Mouse (Mus musculus): ENCODE results near the gene Kirrel3. TPM values are rescaled to one million over a fixed set of nuclear protein-coding genes. Genes with fewer than 3 reads are reported as not detected.
A peak's percentile ranks its signal among the peaks of the same experiment; 100 is the strongest.

Gene Kirrel3
- polyA plus RNA-seq, 1 experiment from 2014 or later: 0.23 TPM

DNA sequence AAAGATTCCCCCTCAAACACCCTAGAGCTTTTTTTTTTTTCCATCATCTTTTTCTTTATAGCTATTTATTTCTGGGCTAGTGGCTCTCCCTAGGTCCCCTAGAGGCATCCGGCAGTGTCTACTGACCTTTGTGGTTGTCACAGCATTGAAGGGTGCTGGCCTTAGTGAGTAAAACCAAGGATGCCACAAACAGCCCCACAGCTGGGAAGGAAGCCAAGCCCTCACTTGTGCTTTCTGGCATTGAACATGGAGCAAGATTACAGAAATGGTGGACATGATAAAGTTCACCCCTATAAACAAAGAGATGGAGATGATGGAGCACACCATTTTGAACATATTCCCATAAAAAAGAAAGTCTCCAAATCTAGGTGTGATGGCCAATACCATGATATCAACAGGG, 536.0 kb downstream of the Kirrel3 start:
- H3K9me3 ChIP-seq (replicated peaks): no peaks in the 10 kb centered on the region
- ATAC-seq (ENCODE audit: low read depth): no peak
- 74% methylated on average over 1 of the region's 1 CpGs for WGBS (ENCODE audit: insufficient replicate concordance)
- H3K4me3 ChIP-seq (replicated peaks): no peak overlapping the region
- no peak for DNase-seq
- H3K9ac ChIP-seq: no peak overlapping the region
- H3K27ac ChIP-seq: no peak overlapping the region
- no peak overlapping the region for H3K4me2 ChIP-seq
- H3K36me3 ChIP-seq: no peaks in the 10 kb centered on the region
- H3K27me3 ChIP-seq: peaks cover 73% of the 10 kb centered on the region
- H3K4me1 ChIP-seq (replicated peaks): peaks cover 3% of the 10 kb centered on the region; the same call in 1 of the 2 replicates

DNA sequence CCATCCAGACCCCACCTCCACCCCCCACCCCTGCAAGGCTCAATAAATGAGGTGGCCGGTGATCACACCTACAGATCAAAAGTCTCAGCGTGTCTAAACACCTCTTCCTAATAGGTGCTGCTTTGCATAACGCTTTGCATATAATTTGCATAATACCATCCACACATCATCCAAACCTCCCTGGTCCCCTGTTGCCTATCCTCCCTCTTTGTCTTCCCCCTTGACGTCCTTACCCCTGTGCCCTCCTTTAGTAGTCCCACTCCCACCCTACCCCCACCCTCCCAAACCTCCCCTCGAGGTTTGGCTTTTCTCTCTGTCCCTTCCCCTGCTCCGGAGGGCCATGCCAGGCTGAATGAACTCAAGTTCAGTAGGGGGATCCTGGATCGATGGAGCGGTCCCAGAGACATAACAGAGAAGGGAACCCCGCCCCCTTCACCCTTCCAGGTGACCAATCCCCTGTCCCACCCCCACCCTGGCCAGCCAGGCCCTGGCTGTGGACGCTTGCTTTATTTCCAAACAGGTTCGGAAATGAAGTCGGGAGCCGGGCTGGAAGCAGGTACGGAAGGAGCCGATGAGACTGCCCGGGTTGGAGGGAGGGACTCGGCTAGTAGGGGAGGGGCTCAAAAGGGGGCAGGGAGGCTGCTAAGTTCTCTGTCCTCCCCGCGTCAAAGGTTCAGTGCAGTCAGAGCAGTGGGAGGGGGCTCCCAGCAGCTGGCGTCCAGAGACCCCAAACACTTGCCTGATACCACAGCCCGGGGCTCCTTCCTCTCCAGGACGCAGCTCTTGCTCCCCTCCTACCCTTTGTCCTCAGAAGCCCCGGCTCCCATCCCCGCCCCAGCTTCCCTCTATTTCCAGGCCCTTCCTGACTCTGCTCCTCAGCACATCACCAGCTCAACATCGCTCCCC, 539.1 kb downstream of the Kirrel3 start:
- H3K27me3 ChIP-seq: peaks cover 46% of the 10 kb centered on the region

DNA sequence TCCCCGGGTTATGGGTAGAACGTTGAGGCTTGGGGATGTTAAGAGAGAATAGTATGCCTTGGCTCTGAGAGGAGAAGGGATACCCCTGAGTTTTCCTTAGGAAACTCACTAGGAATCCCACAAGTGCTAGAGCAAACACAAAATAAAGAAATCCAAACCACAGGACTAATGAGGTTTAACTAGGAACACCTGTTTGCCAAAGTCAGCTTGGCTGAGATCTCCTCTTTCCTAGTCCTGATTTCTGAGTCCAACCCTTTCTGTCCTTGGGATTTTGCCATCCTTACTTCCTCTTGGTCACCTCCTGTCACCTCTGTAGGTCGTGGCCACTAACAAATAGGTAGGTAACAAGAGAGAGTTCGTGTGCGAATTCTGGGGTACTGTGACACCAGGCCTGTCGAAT, 540.6 kb downstream of the Kirrel3 start:
- Histone ChIP-seq H3K27me3 (peaks cover 37% of the 10 kb centered on the region), H3K9ac (no peak overlapping the region), H3K9me3 (replicated peaks) (no peaks in the 10 kb centered on the region), H3K4me2 (no peak overlapping the region), H3K27ac (no peak overlapping the region), H3K4me3 (replicated peaks) (no peak overlapping the region), H3K36me3 (no peaks in the 10 kb centered on the region), H3K4me1 (replicated peaks) (no peaks in the 10 kb centered on the region; the same call in 1 of the 2 replicates)
- WGBS (ENCODE audit: insufficient replicate concordance): 57% methylated on average over 6 of the region's 6 CpGs
- ATAC-seq (ENCODE audit: low read depth) (no peak), DNase-seq (no peak)

More for the DNA sequence above, 539.1 kb downstream of the Kirrel3 start:
- DNase-seq (no peak), ATAC-seq (ENCODE audit: low read depth) (no peak)
- H3K27ac ChIP-seq: no peak overlapping the region
- 8% methylated on average over 25 of the region's 25 CpGs for WGBS (ENCODE audit: insufficient replicate concordance)
- H3K9me3 ChIP-seq (replicated peaks): no peaks in the 10 kb centered on the region
- no peaks in the 10 kb centered on the region for H3K36me3 ChIP-seq
- H3K4me3 ChIP-seq (replicated peaks): 0 out of 2 replicates have a peak overlapping the region, but pooled peaks have one; percentile 18
- peak overlapping the region; percentile 46 for H3K4me2 ChIP-seq
- H3K4me1 ChIP-seq (replicated peaks): no peaks in the 10 kb centered on the region; the same call in 1 of the 2 replicates
- H3K9ac ChIP-seq: no peak overlapping the region

DNA sequence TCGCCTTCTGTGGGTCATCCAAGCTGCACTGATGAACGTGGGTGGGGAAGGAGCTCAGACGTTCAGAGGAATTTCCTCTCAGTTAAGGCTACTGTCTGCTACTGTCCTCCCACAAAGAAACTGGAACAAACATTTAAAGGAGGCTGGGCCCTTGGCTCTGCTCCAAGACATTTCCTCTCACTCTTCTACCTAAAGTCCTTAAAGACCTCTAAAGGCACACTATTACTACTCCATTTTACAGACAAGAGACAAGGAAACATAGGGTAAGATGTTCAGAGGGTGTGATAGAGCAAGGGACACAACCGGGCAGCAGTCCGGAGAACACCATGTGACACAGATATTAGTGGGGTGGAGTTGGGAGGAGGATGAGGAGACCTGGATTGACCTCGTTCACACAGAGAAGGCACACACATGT, 541.2 kb downstream of the Kirrel3 start:
- H3K27me3 ChIP-seq: peaks cover 36% of the 10 kb centered on the region
- H3K9me3 ChIP-seq (replicated peaks): no peaks in the 10 kb centered on the region
- 47% methylated on average over 6 of the region's 6 CpGs for WGBS (ENCODE audit: insufficient replicate concordance)
- ATAC-seq (ENCODE audit: low read depth) (no peak), DNase-seq (no peak)
- H3K27ac ChIP-seq: no peak overlapping the region
- H3K4me1 ChIP-seq (replicated peaks): no peaks in the 10 kb centered on the region; the same call in 1 of the 2 replicates
- H3K36me3 ChIP-seq: no peaks in the 10 kb centered on the region
- no peak overlapping the region for H3K4me3 ChIP-seq (replicated peaks)
- no peak overlapping the region for H3K4me2 ChIP-seq
- H3K9ac ChIP-seq: no peak overlapping the region

DNA sequence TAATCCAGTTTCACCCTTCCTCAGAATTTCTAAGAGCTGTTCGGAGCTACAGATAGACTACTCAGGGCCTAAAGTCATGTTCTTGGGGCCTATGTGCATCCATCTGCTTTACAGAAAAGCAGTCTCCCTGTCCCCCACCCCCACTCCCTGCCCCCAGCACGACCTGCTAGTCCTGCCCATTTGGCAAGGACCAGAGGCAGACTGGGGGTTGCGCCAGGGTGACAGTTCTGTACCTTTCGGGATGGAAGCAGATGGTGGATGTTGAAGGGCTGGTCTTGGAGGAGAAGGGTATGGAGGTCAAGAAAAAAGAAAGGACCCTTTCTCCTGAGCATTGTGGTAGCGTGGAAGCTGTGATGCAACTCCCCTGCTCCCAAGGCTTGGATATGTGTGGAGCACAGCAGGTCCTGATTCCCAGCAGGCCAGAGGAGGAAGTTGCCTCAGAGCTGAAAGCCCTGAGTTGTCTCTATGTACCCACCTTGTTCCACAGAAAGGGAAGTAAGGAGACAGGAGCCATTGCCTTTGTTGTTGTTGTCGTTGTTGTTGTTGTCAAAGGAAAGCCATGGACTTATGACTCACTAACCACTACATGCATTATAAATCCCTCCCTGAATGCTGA, 541.8 kb downstream of the Kirrel3 start:
- ATAC-seq (ENCODE audit: low read depth) (no peak), DNase-seq (no peak)
- no peak overlapping the region for H3K27ac ChIP-seq
- no peak overlapping the region for H3K4me2 ChIP-seq
- no peaks in the 10 kb centered on the region for H3K36me3 ChIP-seq
- H3K9me3 ChIP-seq (replicated peaks): no peaks in the 10 kb centered on the region
- WGBS (ENCODE audit: insufficient replicate concordance): 61% methylated on average over 6 of the region's 6 CpGs
- no peak overlapping the region for H3K4me3 ChIP-seq (replicated peaks)
- H3K9ac ChIP-seq: no peak overlapping the region
- H3K27me3 ChIP-seq: peaks cover 36% of the 10 kb centered on the region
- no peaks in the 10 kb centered on the region; the same call in 1 of the 2 replicates for H3K4me1 ChIP-seq (replicated peaks)

DNA sequence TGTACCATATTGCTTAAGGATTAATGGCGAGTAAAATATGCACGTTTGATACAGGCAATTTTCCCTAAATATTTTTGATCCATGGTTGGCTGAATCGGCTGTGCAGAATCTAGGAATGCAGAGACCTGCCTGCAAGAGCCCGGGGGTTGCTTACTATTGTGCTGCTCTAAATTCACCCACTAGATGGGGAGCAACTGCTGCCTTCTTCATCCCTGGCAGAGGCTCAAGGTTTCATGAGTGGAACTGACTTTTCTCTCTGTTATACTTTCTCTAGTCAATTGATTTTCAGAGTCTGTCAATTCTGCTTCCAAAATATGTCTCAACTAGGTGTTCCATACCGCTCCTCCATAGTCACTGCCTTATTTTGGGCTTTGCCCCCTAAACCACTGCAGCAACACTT, 545.1 kb downstream of the Kirrel3 start:
- Histone ChIP-seq H3K36me3 (no peaks in the 10 kb centered on the region), H3K27ac (no peak overlapping the region), H3K27me3 (peaks cover 23% of the 10 kb centered on the region), H3K4me3 (replicated peaks) (no peak overlapping the region), H3K9me3 (replicated peaks) (no peaks in the 10 kb centered on the region), H3K4me2 (no peak overlapping the region), H3K9ac (no peak overlapping the region), H3K4me1 (replicated peaks) (no peaks in the 10 kb centered on the region)
- ATAC-seq (ENCODE audit: low read depth) (no peak), DNase-seq (no peak)
- WGBS (ENCODE audit: insufficient replicate concordance): 56% methylated on average over 5 of the region's 5 CpGs

DNA sequence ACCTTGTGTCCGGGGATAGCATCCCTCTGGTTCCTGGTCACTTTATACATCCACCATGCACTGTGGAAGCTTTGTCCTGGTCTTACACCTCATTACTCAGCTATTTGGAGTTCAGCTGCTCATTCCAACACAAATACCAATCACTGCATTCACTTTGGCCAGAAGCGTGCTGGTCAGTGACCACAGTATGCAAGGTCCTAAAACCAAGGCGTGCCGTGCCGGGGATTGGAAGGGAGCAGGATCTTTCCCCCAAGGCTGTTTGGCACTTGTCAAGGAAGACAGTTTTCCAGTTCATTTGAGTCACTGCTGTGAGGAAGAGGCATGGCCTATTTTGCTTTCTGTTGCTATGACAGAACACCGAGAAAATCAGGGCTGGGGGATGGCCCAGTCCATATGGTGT, 546.8 kb downstream of the Kirrel3 start:
- Histone ChIP-seq H3K36me3 (no peaks in the 10 kb centered on the region), H3K4me2 (no peak overlapping the region), H3K4me3 (replicated peaks) (no peak overlapping the region), H3K4me1 (replicated peaks) (no peaks in the 10 kb centered on the region), H3K27me3 (peaks cover 13% of the 10 kb centered on the region), H3K9ac (no peak overlapping the region), H3K9me3 (replicated peaks) (no peaks in the 10 kb centered on the region), H3K27ac (no peak overlapping the region)
- DNase-seq (no peak), ATAC-seq (ENCODE audit: low read depth) (no peak)
- 74% methylated on average over 6 of the region's 6 CpGs for WGBS (ENCODE audit: insufficient replicate concordance)

DNA sequence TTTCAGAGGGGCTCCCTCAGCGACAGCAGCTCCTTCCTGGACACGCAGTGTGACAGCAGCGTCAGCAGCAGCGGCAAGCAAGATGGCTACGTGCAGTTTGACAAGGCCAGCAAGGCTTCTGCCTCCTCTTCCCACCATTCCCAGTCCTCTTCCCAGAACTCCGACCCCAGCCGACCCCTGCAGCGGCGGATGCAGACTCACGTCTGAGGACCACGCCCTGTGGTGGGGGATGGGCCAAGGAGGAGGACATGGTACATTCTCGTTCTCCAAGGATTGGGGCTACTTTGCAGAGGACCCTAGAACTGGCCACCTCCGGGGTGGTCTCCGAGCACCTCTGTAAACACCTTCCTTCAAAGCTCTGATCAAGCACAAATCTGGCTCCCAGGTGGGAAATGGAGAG, 549.4 kb downstream of the Kirrel3 start:
- WGBS (ENCODE audit: insufficient replicate concordance): 49% methylated on average over 14 of the region's 14 CpGs
- Histone ChIP-seq H3K4me1 (replicated peaks) (peaks cover 15% of the 10 kb centered on the region), H3K4me3 (replicated peaks) (no peak overlapping the region)

DNA sequence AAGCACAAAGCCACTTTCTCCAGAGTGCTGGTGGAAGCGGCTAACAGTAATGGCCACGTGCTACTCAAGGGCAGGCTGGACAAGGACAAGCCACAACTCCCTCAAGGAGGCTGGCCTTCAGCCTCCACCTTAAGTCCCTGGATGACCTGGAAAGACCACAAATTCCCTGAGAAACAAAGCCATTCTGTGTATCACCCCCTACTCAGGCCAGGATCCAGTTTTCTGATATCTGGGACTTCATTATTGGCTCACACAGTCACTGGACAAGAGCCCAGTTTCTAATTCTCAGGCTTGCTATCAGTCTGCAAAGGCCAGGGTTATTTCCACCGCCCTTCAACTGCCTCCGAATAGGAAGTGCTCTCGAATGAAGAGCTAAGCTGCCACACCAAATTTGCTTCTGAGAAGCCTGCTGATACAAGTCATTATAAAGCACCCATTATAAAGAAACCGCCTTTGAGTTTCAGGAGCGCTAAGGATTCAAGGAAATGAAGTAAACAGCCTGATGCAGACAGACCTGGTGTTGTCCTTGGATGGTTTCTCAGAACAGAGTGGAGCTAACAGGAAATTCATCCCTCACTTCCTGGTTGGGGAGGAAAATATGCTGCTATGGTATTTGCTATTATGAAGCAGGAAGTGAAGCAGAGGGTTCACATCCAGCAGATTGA, 553.4 kb downstream of the Kirrel3 start:
- DNase-seq: no peak
- H3K27ac ChIP-seq: peak overlapping the region; percentile 24; the same call in 1 of the 2 replicates

More for the DNA sequence above, 549.4 kb downstream of the Kirrel3 start:
- Histone ChIP-seq H3K27me3 (peaks cover 13% of the 10 kb centered on the region), H3K27ac (no peak overlapping the region), H3K9ac (no peak overlapping the region), H3K4me2 (no peak overlapping the region), H3K36me3 (no peaks in the 10 kb centered on the region), H3K9me3 (replicated peaks) (no peaks in the 10 kb centered on the region)
- ATAC-seq (ENCODE audit: low read depth): no peak
- DNase-seq: no peak

DNA sequence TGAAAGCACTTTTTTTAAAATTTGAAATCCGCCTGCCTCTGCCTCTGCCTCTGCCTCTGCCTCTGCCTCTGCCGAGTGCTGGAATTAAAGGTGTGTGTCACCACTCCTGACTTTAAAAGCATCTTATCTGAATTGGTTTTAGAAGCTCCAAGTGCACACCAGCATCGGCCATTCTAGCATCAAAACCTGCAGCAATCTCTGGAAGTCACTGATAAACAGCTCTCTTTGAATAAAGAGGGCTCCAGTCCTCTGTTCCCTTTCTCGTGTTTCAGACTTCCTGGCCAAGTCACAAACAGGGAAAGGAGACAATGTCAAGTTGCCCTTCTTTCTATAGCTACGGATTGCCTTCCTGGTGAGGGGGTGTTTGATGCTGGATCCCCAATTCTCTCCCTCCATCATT, 554.2 kb downstream of the Kirrel3 start:
- DNase-seq: no peak
- ATAC-seq (ENCODE audit: low read depth): no peak
- WGBS (ENCODE audit: insufficient replicate concordance): 24% methylated on average over 5 of the region's 5 CpGs

More for the DNA sequence above, 553.4 kb downstream of the Kirrel3 start:
- no peak overlapping the region for H3K9ac ChIP-seq
- H3K4me2 ChIP-seq: no peak overlapping the region
- H3K4me1 ChIP-seq (replicated peaks): peaks cover 19% of the 10 kb centered on the region
- no peaks in the 10 kb centered on the region for H3K9me3 ChIP-seq (replicated peaks)
- WGBS (ENCODE audit: insufficient replicate concordance): 47% methylated on average over 7 of the region's 7 CpGs
- H3K4me3 ChIP-seq (replicated peaks): no peak overlapping the region
- peaks cover 13% of the 10 kb centered on the region for H3K27me3 ChIP-seq
- peaks cover 4% of the 10 kb centered on the region; the same call in 1 of the 2 replicates for H3K36me3 ChIP-seq
- peak; percentile 26; the same call in 1 of the 2 replicates for ATAC-seq (ENCODE audit: low read depth)

DNA sequence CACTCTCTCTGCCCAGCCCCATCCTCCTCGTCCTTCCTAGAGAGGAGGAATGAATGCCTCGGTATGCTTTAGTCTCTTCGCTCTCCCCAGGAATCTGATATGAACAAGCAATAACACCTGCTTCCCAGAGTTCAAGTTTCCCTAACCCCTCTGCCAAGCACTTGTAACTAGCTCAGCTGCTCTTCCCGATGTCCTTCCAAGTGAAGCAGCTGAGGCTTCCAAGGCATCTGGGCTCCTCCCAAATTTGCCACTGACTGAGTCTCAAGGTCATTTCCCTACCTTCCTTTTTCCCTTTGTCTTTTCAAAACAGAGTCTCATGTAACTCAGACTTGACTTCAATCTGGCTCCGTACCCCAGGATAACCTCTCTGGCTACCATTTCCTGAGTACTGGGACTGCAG, 555.8 kb downstream of the Kirrel3 start:
- no peak overlapping the region for H3K4me3 ChIP-seq (replicated peaks)
- peaks cover 22% of the 10 kb centered on the region for H3K36me3 ChIP-seq
- WGBS (ENCODE audit: insufficient replicate concordance): 69% methylated on average over 5 of the region's 5 CpGs
- no peak overlapping the region for H3K27ac ChIP-seq
- H3K9me3 ChIP-seq (replicated peaks): no peaks in the 10 kb centered on the region
- ATAC-seq (ENCODE audit: low read depth) (no peak), DNase-seq (no peak)
- H3K27me3 ChIP-seq: no peaks in the 10 kb centered on the region
- no peak overlapping the region for H3K4me2 ChIP-seq
- no peak overlapping the region for H3K9ac ChIP-seq
- H3K4me1 ChIP-seq (replicated peaks): peaks cover 40% of the 10 kb centered on the region

More for the DNA sequence above, 554.2 kb downstream of the Kirrel3 start:
- Histone ChIP-seq H3K36me3 (peaks cover 6% of the 10 kb centered on the region), H3K9ac (no peak overlapping the region), H3K4me3 (replicated peaks) (no peak overlapping the region), H3K27ac (peak overlapping the region; percentile 20; the same call in 1 of the 2 replicates), H3K4me1 (replicated peaks) (peaks cover 24% of the 10 kb centered on the region), H3K27me3 (peaks cover 9% of the 10 kb centered on the region), H3K4me2 (no peak overlapping the region), H3K9me3 (replicated peaks) (no peaks in the 10 kb centered on the region)

All from liver, embryonic 13.5 days (tissue).